ENCODE assay signal across 10 mouse cellular contexts in genomic region chr5:144548079-144548631, GRCm38 (mm10). TPM values are rescaled to one million over a fixed set of nuclear protein-coding genes. Genes with fewer than 3 reads are reported as not detected.
DNase-seq lines count a peak whose midpoint lies in the region; ATAC-seq lines count a peak whose summit lies in the region.
"Had no signal": no experiment of that assay in that cellular context is flagged by ENCODE, and none has a peak within 500 bp of the region (broad histone marks: within the 10 kb centered on the region; RNA-seq: fewer than 3 reads in every experiment).

No protein-coding gene starts in this region.

- no peak overlapping the region for H3K27ac ChIP-seq in lung, embryonic 16.5 days (ENCODE audit: low read length)
- H3K27ac ChIP-seq in limb, embryonic 12.5 days, result no peak overlapping the region

- no peaks in the 10 kb centered on the region for H3K9me3 ChIP-seq in lung, embryonic 16.5 days (ENCODE audit: control insufficient read depth, low read length)
- no peaks in the 10 kb centered on the region for H3K9me3 ChIP-seq in limb, embryonic 12.5 days

- 5% methylated on average over 21 of the region's 21 CpGs for WGBS in lung, embryonic 16.5 days
- WGBS in limb, embryonic 12.5 days, result 3% methylated on average over 21 of the region's 21 CpGs

- no peaks in the 10 kb centered on the region for H3K36me3 ChIP-seq in lung, embryonic 16.5 days (ENCODE audit: control insufficient read depth, insufficient read depth, low read length)
- no peaks in the 10 kb centered on the region for H3K36me3 ChIP-seq in limb, embryonic 12.5 days

- H3K4me3 ChIP-seq in lung, embryonic 16.5 days (ENCODE audit: low read length), result peak overlapping the region; percentile 22
- H3K4me3 ChIP-seq in limb, embryonic 12.5 days (replicated peaks), result peak overlapping the region; percentile 31
- H3K4me3 ChIP-seq: myocyte had no signal

- peaks cover 6% of the 10 kb centered on the region; the same call in 1 of the 2 replicates for H3K4me1 ChIP-seq in lung, embryonic 16.5 days (replicated peaks; ENCODE audit: control insufficient read depth, insufficient read depth, low read length)
- peaks cover 25% of the 10 kb centered on the region for H3K4me1 ChIP-seq in limb, embryonic 12.5 days (replicated peaks)

- no peak overlapping the region for H3K9ac ChIP-seq in lung, embryonic 16.5 days (ENCODE audit: low read length)
- no peak overlapping the region for H3K9ac ChIP-seq in limb, embryonic 12.5 days (replicated peaks)

- no peak for ATAC-seq in lung, embryonic 16.5 days (ENCODE audit: low read depth)
- no peak for ATAC-seq in limb, embryonic 12.5 days (ENCODE audit: insufficient number of reproducible peaks, insufficient read depth, low FRiP score, low TSS enrichment, low read depth)

- peak overlapping the region; percentile 30; the same call in 1 of the 2 replicates for H3K4me2 ChIP-seq in lung, embryonic 16.5 days (ENCODE audit: low read depth, low read length)
- H3K4me2 ChIP-seq in limb, embryonic 12.5 days, result peak overlapping the region; percentile 54

- peak; percentile 36 to 37 for DNase-seq in cerebellum, postnatal 25 days
- DNase-seq in cerebellum, adult 9-11 months, result no peak
- no peak for DNase-seq in lung, postnatal 4 days
- DNase-seq in right cerebral cortex, postnatal 4 days, result peak; percentile 27
- no peak for DNase-seq in spleen, postnatal 36 days (ENCODE audit: low spot score in 2 of 2)
- DNase-seq in testis, postnatal 14 days (ENCODE audit: low spot score), result no peak

- H3K27me3 ChIP-seq in lung, embryonic 16.5 days (ENCODE audit: control insufficient read depth, insufficient read depth, low read depth, low read length), result peaks cover 47% of the 10 kb centered on the region
- H3K27me3 ChIP-seq in limb, embryonic 12.5 days, result peaks cover 72% of the 10 kb centered on the region

RNA-seq across cellular contexts. Expression of gene Nptx2, which starts 2.5 kb away (rescaled TPM):
- 0.10 and 0.20 TPM in 2 replicates for polyA plus RNA-seq in lung, embryonic 16.5 days (2015; fragmentation: Nextera tagmentation; extraction: Ambion mirVana)
- polyA plus RNA-seq in limb, embryonic 12.5 days (2016; fragmentation: Nextera tagmentation; extraction: Ambion mirVana), result 0.24 and 0.40 TPM in 2 replicates
- polyA plus RNA-seq: C2C12, myocyte had no signal

Comparison
In these comparisons a context has a peak if more than half of its experiments do, and no peak if none do; other contexts are left out.
1. DNase-seq: peak in cerebellum, postnatal 25 days (2 of 2) and right cerebral cortex, postnatal 4 days (single experiment); none in cerebellum, adult 9-11 months (single experiment), lung, postnatal 4 days (0 of 2), spleen, postnatal 36 days (0 of 2) and testis, postnatal 14 days (single experiment).